Mouse (Mus musculus) stomach, postnatal 0 days (tissue): ENCODE data around the gene Ccdc107.
A peak's percentile ranks its signal among the peaks of the same experiment; 100 is the strongest.

Source experiments
- CTCF ChIP-seq: IDR thresholded peaks from 2 replicates; pipeline ENCODE4 v1.5.1; 2016; ENCODE audit warnings: antibody characterized with exemption, low read depth, mild to moderate bottlenecking, moderate library complexity
- EP300 ChIP-seq: optimal IDR thresholded peaks from 2 replicates; pipeline ENCODE3; 2016; ENCODE audit warnings: antibody characterized with exemption

GRCm38 (mm10) chr4:43498983-43499382, 6.3 kb downstream of the Ccdc107 start:
- no peak for TF ChIP-seq EP300
- TF ChIP-seq CTCF = peak; percentile 61
